Mouse (Mus musculus) forebrain, embryonic 11.5 days (tissue): ENCODE data around the gene March1. TPM values are rescaled to one million over a fixed set of nuclear protein-coding genes. Genes with fewer than 3 reads are reported as not detected.
A peak's percentile ranks its signal among the peaks of the same experiment; 100 is the strongest.

Source experiments
- ATAC-seq: fragments of 200-750 bp; cut with Nextera tagmentation; replicated peaks from 2 replicates; pipeline ENCODE4 v1.8.0; 2017; ENCODE audit warnings: moderate TSS enrichment; ENCODE audit not compliant: low FRiP score
- DNase-seq: peaks from one replicate; pipeline ENCODE4 v3.0.0-alpha.2; 2017; ENCODE audit warnings: low spot score
- H3K27ac ChIP-seq: fragments of 300-500 bp; sonication (generic); 2 replicates; pipeline ENCODE4 v1.5.1; 2014; ENCODE audit warnings: low read depth, low read length
- H3K27me3 ChIP-seq: fragments of 300-500 bp; sonication (generic); 2 replicates; pipeline ENCODE4 v1.6.1; 2014; ENCODE audit warnings: mild to moderate bottlenecking, low read length, mixed read lengths; ENCODE audit not compliant: control insufficient read depth, insufficient read depth
- H3K36me3 ChIP-seq: fragments of 300-500 bp; sonication (generic); 2 replicates; pipeline ENCODE4 v1.6.1; 2014; ENCODE audit warnings: mild to moderate bottlenecking, low read length, moderate library complexity, mixed read lengths; ENCODE audit not compliant: control insufficient read depth, insufficient read depth
- H3K4me1 ChIP-seq: fragments of 300-500 bp; sonication (generic); replicated peaks from 2 replicates; pipeline ENCODE4 v1.6.1; 2014; ENCODE audit warnings: low read length, mixed read lengths; ENCODE audit not compliant: control insufficient read depth, insufficient read depth
- H3K4me2 ChIP-seq: fragments of 300-500 bp; sonication (generic); 2 replicates; pipeline ENCODE4 v1.6.1; 2014; ENCODE audit warnings: low read depth, mild to moderate bottlenecking, low read length, moderate library complexity, mixed read lengths; ENCODE audit not compliant: severe bottlenecking
- H3K4me3 ChIP-seq: fragments of 300-500 bp; sonication (generic); 2 replicates; pipeline ENCODE4 v1.5.1; 2014; ENCODE audit warnings: low read depth, low read length
- H3K9ac ChIP-seq: fragments of 300-500 bp; sonication (generic); 2 replicates; pipeline ENCODE4 v1.6.1; 2014; ENCODE audit warnings: low read length
- H3K9me3 ChIP-seq: fragments of 300-500 bp; sonication (generic); 2 replicates; pipeline ENCODE4 v1.6.1; 2016; ENCODE audit warnings: low read length, mixed read lengths; ENCODE audit not compliant: control insufficient read depth
- WGBS: fragments of 180-500 bp; shearing (Covaris S2); extraction: QIAGEN DNeasy Blood & Tissue Kit; methylation state at CpG from one replicate; pipeline ENCODE4 v1.1.7; 2014; 5-methylcytosine and 5-hydroxymethylcytosine counted together
- polyA plus RNA-seq: library from polyadenylated mRNA; unstranded; fragments of >200 nt; fragmentation: Nextera tagmentation; extraction: Ambion mirVana; gene quantifications from 2 replicates; pipeline ENCODE4 v1.2.1, GENCODE M21; 2014

The March1 gene
- polyA plus RNA-seq, 1 experiment from 2014 or later, result 2.8 TPM

GRCm38 (mm10) chr8:66185226-66185625 lies 567.5 kb downstream of the March1 start:
- DNase-seq (no peak), ATAC-seq (no peak)
- Histone ChIP-seq H3K9me3 (no peaks in the 10 kb centered on the region), H3K4me1 (no peaks in the 10 kb centered on the region), H3K36me3 (no peaks in the 10 kb centered on the region), H3K27me3 (no peaks in the 10 kb centered on the region), H3K4me2 (no peak overlapping the region), H3K9ac (no peak overlapping the region), H3K27ac (no peak overlapping the region), H3K4me3 (no peak overlapping the region)
- 86% methylated on average over 2 of the region's 2 CpGs for WGBS

- WGBS, result 89% methylated on average over 2 of the region's 2 CpGs
- no peaks in the 10 kb centered on the region for H3K9me3 ChIP-seq
These were observed 576.7 kb downstream of the March1 start for GRCm38 (mm10) chr8:66194416-66194815.

GRCm38 (mm10) chr8:66200169-66200568 lies 582.5 kb downstream of the March1 start:
- Histone ChIP-seq H3K9me3 (no peaks in the 10 kb centered on the region), H3K4me2 (no peak overlapping the region), H3K9ac (no peak overlapping the region), H3K4me1 (no peaks in the 10 kb centered on the region), H3K27ac (no peak overlapping the region), H3K27me3 (no peaks in the 10 kb centered on the region), H3K36me3 (no peaks in the 10 kb centered on the region), H3K4me3 (no peak overlapping the region)
- 85% methylated on average over 3 of the region's 3 CpGs for WGBS
- ATAC-seq, result no peak
- DNase-seq, result no peak

More at GRCm38 (mm10) chr8:66194416-66194815, 576.7 kb downstream of the March1 start:
- H3K4me1 ChIP-seq, result no peaks in the 10 kb centered on the region
- no peak overlapping the region for H3K4me2 ChIP-seq
- no peak overlapping the region for H3K27ac ChIP-seq
- no peak for ATAC-seq
- no peak overlapping the region for H3K9ac ChIP-seq
- H3K4me3 ChIP-seq, result no peak overlapping the region
- H3K27me3 ChIP-seq, result no peaks in the 10 kb centered on the region
- DNase-seq, result no peak
- no peaks in the 10 kb centered on the region for H3K36me3 ChIP-seq

- no peak overlapping the region for H3K4me2 ChIP-seq
- no peak for ATAC-seq
- no peaks in the 10 kb centered on the region for H3K36me3 ChIP-seq
- 92% methylated on average over 7 of the region's 7 CpGs for WGBS
- no peaks in the 10 kb centered on the region for H3K27me3 ChIP-seq
- no peaks in the 10 kb centered on the region for H3K9me3 ChIP-seq
- no peaks in the 10 kb centered on the region for H3K4me1 ChIP-seq
- no peak overlapping the region for H3K4me3 ChIP-seq
- H3K9ac ChIP-seq, result no peak overlapping the region
- no peak for DNase-seq
- no peak overlapping the region for H3K27ac ChIP-seq
These were observed 586.2 kb downstream of the March1 start for GRCm38 (mm10) chr8:66203814-66204438.

GRCm38 (mm10) chr8:66209553-66209952 lies 591.9 kb downstream of the March1 start:
- no peak overlapping the region for H3K4me3 ChIP-seq
- H3K4me2 ChIP-seq, result no peak overlapping the region
- no peaks in the 10 kb centered on the region for H3K4me1 ChIP-seq
- WGBS, result 79% methylated on average over 2 of the region's 2 CpGs
- H3K27me3 ChIP-seq, result no peaks in the 10 kb centered on the region
- no peak for DNase-seq
- no peak overlapping the region for H3K9ac ChIP-seq
- no peak overlapping the region for H3K27ac ChIP-seq
- H3K9me3 ChIP-seq, result no peaks in the 10 kb centered on the region
- no peak for ATAC-seq
- H3K36me3 ChIP-seq, result no peaks in the 10 kb centered on the region

GRCm38 (mm10) chr8:66210294-66210693 lies 592.6 kb downstream of the March1 start:
- Histone ChIP-seq H3K4me3 (no peak overlapping the region), H3K27me3 (no peaks in the 10 kb centered on the region), H3K9me3 (no peaks in the 10 kb centered on the region), H3K27ac (no peak overlapping the region), H3K4me1 (no peaks in the 10 kb centered on the region), H3K36me3 (no peaks in the 10 kb centered on the region), H3K9ac (no peak overlapping the region), H3K4me2 (no peak overlapping the region)
- DNase-seq (no peak), ATAC-seq (no peak)
- WGBS, result 91% methylated on average over 2 of the region's 2 CpGs

GRCm38 (mm10) chr8:66219974-66220373 lies 602.3 kb downstream of the March1 start:
- Histone ChIP-seq H3K4me3 (no peak overlapping the region), H3K9ac (no peak overlapping the region), H3K4me1 (no peaks in the 10 kb centered on the region), H3K36me3 (no peaks in the 10 kb centered on the region), H3K9me3 (no peaks in the 10 kb centered on the region), H3K27ac (no peak overlapping the region), H3K4me2 (no peak overlapping the region), H3K27me3 (no peaks in the 10 kb centered on the region)
- ATAC-seq, result 0 out of 2 replicates have a peak, but pooled peaks have one; percentile 49
- 41% methylated on average over 1 of the region's 1 CpGs for WGBS
- DNase-seq, result no peak

- Histone ChIP-seq H3K9me3 (no peaks in the 10 kb centered on the region), H3K4me1 (no peaks in the 10 kb centered on the region), H3K27ac (no peak overlapping the region), H3K4me2 (no peak overlapping the region), H3K4me3 (no peak overlapping the region), H3K36me3 (no peaks in the 10 kb centered on the region), H3K9ac (no peak overlapping the region), H3K27me3 (no peaks in the 10 kb centered on the region)
- 73% methylated on average over 2 of the region's 2 CpGs for WGBS
- ATAC-seq, result no peak
- no peak for DNase-seq
These were observed 612.2 kb downstream of the March1 start for GRCm38 (mm10) chr8:66229931-66230330.

- Histone ChIP-seq H3K9me3 (no peaks in the 10 kb centered on the region), H3K4me1 (no peaks in the 10 kb centered on the region), H3K27ac (no peak overlapping the region), H3K9ac (no peak overlapping the region), H3K4me3 (no peak overlapping the region), H3K27me3 (no peaks in the 10 kb centered on the region), H3K4me2 (no peak overlapping the region), H3K36me3 (no peaks in the 10 kb centered on the region)
- 70% methylated on average over 4 of the region's 4 CpGs for WGBS
- DNase-seq (no peak), ATAC-seq (no peak)
These were observed 651.8 kb downstream of the March1 start for GRCm38 (mm10) chr8:66269546-66269945.
